Mouse (Mus musculus): ENCODE results near the gene Hpdl.
"Not testable (repeated sequence)": the region's sequence is repeated elsewhere in the genome, so short reads cannot be mapped to it uniquely, and the experiment has no call there.

Gene Hpdl

GRCm38 (mm10) chr4:116821694-116822016, at the start of gene Hpdl:
TSS of gene Hpdl (minus strand) at chr4:116821707.
- no peak for DNase-seq

- no peak for DNase-seq
These were observed 48.4 kb upstream of the Hpdl start for GRCm38 (mm10) chr4:116869898-116870297.

GRCm38 (mm10) chr4:116862023-116862422, 40.5 kb upstream of the Hpdl start:
- no peak for DNase-seq

- no peak for DNase-seq
These were observed 38.2 kb upstream of the Hpdl start for GRCm38 (mm10) chr4:116859711-116860110.

GRCm38 (mm10) chr4:116857203-116857602, 35.7 kb upstream of the Hpdl start:
- no peak for DNase-seq

GRCm38 (mm10) chr4:116854286-116854685, 32.8 kb upstream of the Hpdl start:
- no peak for DNase-seq

GRCm38 (mm10) chr4:116849901-116850300, 28.4 kb upstream of the Hpdl start:
- no peak for DNase-seq

- DNase-seq, result no peak
These were observed 22.8 kb upstream of the Hpdl start for GRCm38 (mm10) chr4:116844324-116844723.

- no peak for DNase-seq
These were observed 19.3 kb upstream of the Hpdl start for GRCm38 (mm10) chr4:116840841-116841240.

GRCm38 (mm10) chr4:116840096-116840495, 18.6 kb upstream of the Hpdl start:
- not testable (repeated sequence) for DNase-seq

- no peak for DNase-seq
These were observed 17.5 kb upstream of the Hpdl start for GRCm38 (mm10) chr4:116838999-116839398.

- no peak for DNase-seq
These were observed 8.5 kb upstream of the Hpdl start for GRCm38 (mm10) chr4:116830070-116830368.

GRCm38 (mm10) chr4:116829364-116830069, 8.0 kb upstream of the Hpdl start:
- DNase-seq, result no peak

- no peak for DNase-seq
These were observed 6.3 kb upstream of the Hpdl start for GRCm38 (mm10) chr4:116827819-116828218.

- peak; percentile 77 for DNase-seq
These were observed 3.1 kb upstream of the Hpdl start for GRCm38 (mm10) chr4:116824541-116825004.

- peak; percentile 69 for DNase-seq
These were observed 409 bp downstream of the Hpdl start for GRCm38 (mm10) chr4:116820902-116821693.

GRCm38 (mm10) chr4:116819968-116820901, 1.3 kb downstream of the Hpdl start:
- DNase-seq, result no peak

GRCm38 (mm10) chr4:116817486-116817885, 4.0 kb downstream of the Hpdl start:
- peak; percentile 67 for DNase-seq

- no peak for DNase-seq
These were observed 6.2 kb downstream of the Hpdl start for GRCm38 (mm10) chr4:116815276-116815675.

GRCm38 (mm10) chr4:116811012-116811411, 10.5 kb downstream of the Hpdl start:
- no peak for DNase-seq

GRCm38 (mm10) chr4:116807197-116808129, 14.0 kb downstream of the Hpdl start, which contains the start of the genes Toe1 and Mutyh:
TSS of gene Toe1 (minus strand) at chr4:116807640.
TSS of gene Mutyh (plus strand) at chr4:116807723.
- DNase-seq, result peak; percentile 90

- DNase-seq, result no peak
These were observed 21.6 kb downstream of the Hpdl start for GRCm38 (mm10) chr4:116799901-116800300.

All from cerebellum, adult 8-10 months (tissue).